Mouse (Mus musculus) left cerebral cortex, adult 2 months (tissue): ENCODE measurements around the gene Fam234a. TPM values are rescaled to one million over a fixed set of nuclear protein-coding genes. Genes with fewer than 3 reads are reported as not detected.
"Not testable (repeated sequence)": the region's sequence is repeated elsewhere in the genome, so short reads cannot be mapped to it uniquely, and the experiment has no call there.

Experiments used
- DNase-seq, 2 experiments: peaks; one replicate each; pipeline ENCODE4 v3.0.0; 2021 to 2022; ENCODE audit warnings: low spot score in 2 of 2, mixed read lengths in 1 of 2; ENCODE audit errors: extremely low spot score in 1 of 2
- H3K27ac ChIP-seq: fragments of 200-600 bp; 2 replicates; pipeline ENCODE4 v1.8.1; 2022
- H3K4me3 ChIP-seq: fragments of 200-600 bp; 2 replicates; pipeline ENCODE4 v1.8.1; 2022
- CTCF ChIP-seq: fragments of 200-600 bp; IDR thresholded peaks from 2 replicates; pipeline ENCODE4 v1.8.1; 2022; ENCODE audit warnings: antibody characterized with exemption, mild to moderate bottlenecking, moderate library complexity
- intact Hi-C: fragments of 180-260 bp; cut with DNase I; formaldehyde crosslinking; loops from one replicate; pipeline ENCODE4 v1.15.1; 2025
- total RNA-seq, 2 experiments: library from RNA; stranded (reverse); gene quantifications; 2 replicates each; pipeline ENCODE4 v1.2.3; 2021

Gene Fam234a
- total RNA-seq, 2 experiments from 2014 or later: 18.9 to 19.2 TPM

- Histone ChIP-seq H3K4me3 (no peak within 1 kb of the TSS), H3K27ac (no peak within 1 kb of the TSS)
- no peak for TF ChIP-seq CTCF
- intact Hi-C loops: no loop called here
- no peak for DNase-seq
These were observed 45.1 kb downstream of the Fam234a start, which contains the start of gene Pdia2 for GRCm38 (mm10) chr17:26198892-26199291. Pdia2 (minus strand) TSS chr17:26199087.

- intact Hi-C loops: no loop called here
- no peak overlapping the region for H3K4me3 ChIP-seq
- DNase-seq: no peak
- no peak overlapping the region for H3K27ac ChIP-seq
- no peak for TF ChIP-seq CTCF
These were observed 51.4 kb downstream of the Fam234a start for GRCm38 (mm10) chr17:26192481-26193190.

GRCm38 (mm10) chr17:26191486-26191885, 52.6 kb downstream of the Fam234a start:
- DNase-seq, intact Hi-C loops, H3K27ac ChIP-seq, H3K4me3 ChIP-seq: not testable (repeated sequence)

GRCm38 (mm10) chr17:26188091-26188805, 55.8 kb downstream of the Fam234a start:
- intact Hi-C loops: no loop called here
- no peak for DNase-seq
- H3K4me3 ChIP-seq: no peak overlapping the region
- H3K27ac ChIP-seq: no peak overlapping the region
- TF ChIP-seq CTCF: no peak

GRCm38 (mm10) chr17:26187592-26187991, 56.5 kb downstream of the Fam234a start:
- DNase-seq: no peak
- no peak for TF ChIP-seq CTCF
- no peak overlapping the region for H3K4me3 ChIP-seq
- H3K27ac ChIP-seq: no peak overlapping the region
- intact Hi-C loops: no loop called here

- DNase-seq: no peak
- intact Hi-C loops: no loop called here
These were observed 62.9 kb downstream of the Fam234a start for GRCm38 (mm10) chr17:26181179-26181578.

GRCm38 (mm10) chr17:26178611-26179010, 65.4 kb downstream of the Fam234a start:
- Histone ChIP-seq H3K4me3 (no peak overlapping the region), H3K27ac (no peak overlapping the region)
- intact Hi-C loops: no loop called here
- DNase-seq: no peak
- no peak for TF ChIP-seq CTCF

More at GRCm38 (mm10) chr17:26181179-26181578, 62.9 kb downstream of the Fam234a start:
- no peak overlapping the region for H3K4me3 ChIP-seq
- TF ChIP-seq CTCF: no peak
- peak overlapping the region; percentile 32; the same call in 1 of the 2 replicates for H3K27ac ChIP-seq

- peak; percentile 44 for TF ChIP-seq CTCF
- H3K4me3 ChIP-seq, H3K27ac ChIP-seq, intact Hi-C loops, DNase-seq: not testable (repeated sequence)
These were observed 68.8 kb downstream of the Fam234a start for GRCm38 (mm10) chr17:26175248-26175647.

- intact Hi-C loops: no loop called here
These were observed 76.0 kb downstream of the Fam234a start for GRCm38 (mm10) chr17:26168039-26168438.

GRCm38 (mm10) chr17:26162736-26163135, 81.3 kb downstream of the Fam234a start:
- no peak for TF ChIP-seq CTCF
- Histone ChIP-seq H3K27ac (no peak overlapping the region), H3K4me3 (no peak overlapping the region)
- no peak for DNase-seq
- intact Hi-C loops: no loop called here

More at GRCm38 (mm10) chr17:26168039-26168438, 76.0 kb downstream of the Fam234a start:
- no peak for DNase-seq
- Histone ChIP-seq H3K27ac (no peak overlapping the region), H3K4me3 (no peak overlapping the region)
- no peak for TF ChIP-seq CTCF

Other genes with a start within 250 kb of the Fam234a start
- 100 to 1,000 TPM; 114 to 119 TPM for gene Rab11fip3, start 174.7 kb downstream of the Fam234a start, total RNA-seq
- 10 to 100 TPM; 28.5 to 31.5 TPM for gene Decr2, start 153.9 kb downstream of the Fam234a start, total RNA-seq
- gene Nme4, start 148.6 kb downstream of the Fam234a start, total RNA-seq: 1 to 10 TPM; 3.6 to 4.2 TPM
- 10 to 100 TPM; 14.3 to 14.7 TPM for gene Tmem8, start 130.9 kb downstream of the Fam234a start, total RNA-seq
- 10 to 100 TPM; 67.8 to 68.0 TPM for gene Mrpl28, start 120.7 kb downstream of the Fam234a start, total RNA-seq
- 10 to 100 TPM; 25.9 to 29.7 TPM for gene Axin1, start 105.6 kb downstream of the Fam234a start, total RNA-seq
- 1 to 10 TPM in 1 of 2 experiments, under 1 TPM in 1; 0.59 to 1.0 TPM for gene Pdia2, start 45.2 kb downstream of the Fam234a start, total RNA-seq
- gene Rgs11, start 41.3 kb downstream of the Fam234a start, total RNA-seq: 10 to 100 TPM; 41.9 to 52.7 TPM
- gene Arhgdig, start 36.5 kb downstream of the Fam234a start, total RNA-seq: 10 to 100 TPM; 94.3 to 95.0 TPM
- 10 to 100 TPM; 80.4 to 82.2 TPM for gene Luc7l, start 8.7 kb upstream of the Fam234a start, total RNA-seq
- 10 to 100 TPM; 69.9 to 79.7 TPM for gene Neurl1b, start 170.6 kb upstream of the Fam234a start, total RNA-seq